Mouse (Mus musculus): ENCODE results near the gene Nxph2.
"Not testable (repeated sequence)": the region's sequence is repeated elsewhere in the genome, so short reads cannot be mapped to it uniquely, and the experiment has no call there.

Nxph2 gene

DNA sequence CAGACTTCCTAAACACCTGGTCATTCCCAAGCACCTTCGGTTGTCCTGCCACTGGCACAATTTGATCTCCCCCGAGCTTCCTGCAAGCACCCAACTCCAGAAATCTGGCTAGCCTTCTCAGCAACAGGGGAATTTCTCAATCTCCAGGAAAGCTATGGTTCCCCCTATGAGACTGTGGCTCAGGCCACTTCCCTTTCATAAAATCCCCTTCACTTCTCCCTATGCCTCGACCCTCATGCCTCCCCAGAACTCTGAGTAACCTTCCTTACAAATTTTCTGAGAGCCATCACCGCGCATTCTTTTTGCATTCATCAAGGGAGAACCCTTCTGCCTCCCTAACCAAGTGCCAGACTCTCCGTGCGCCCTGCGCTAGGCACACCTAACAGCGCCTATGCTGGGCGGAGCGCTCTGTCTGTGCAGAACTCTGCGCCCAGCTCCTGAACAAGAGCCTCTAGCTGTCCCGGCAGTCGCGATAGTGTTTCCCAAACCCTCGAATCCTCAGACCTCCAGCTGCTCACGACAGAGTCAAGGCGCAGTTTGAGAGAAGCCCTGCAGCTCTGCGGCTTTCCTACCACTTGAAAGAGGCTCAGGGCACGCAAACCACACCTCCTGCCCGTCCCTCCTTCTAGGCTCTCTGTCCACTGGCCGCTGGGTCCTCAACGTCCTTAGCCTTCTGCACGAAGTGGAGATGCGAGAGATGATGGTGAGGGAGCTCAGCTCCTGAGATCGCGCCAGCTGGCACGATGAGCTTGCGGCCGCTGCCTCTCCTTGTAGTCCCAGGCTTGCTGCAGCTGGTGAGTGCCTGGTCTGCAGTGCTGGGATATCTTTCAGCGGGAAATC is at the start of gene Nxph2:
Nxph2 (plus strand) TSS at position 501 of the 840 bp plus-strand sequence.
- DNase-seq = no peak

- not testable (repeated sequence) for DNase-seq
These were observed 30.1 kb upstream of the Nxph2 start for GRCm38 (mm10) chr2:23290991-23291390.

GRCm38 (mm10) chr2:23314869-23315268 is 6.2 kb upstream of the Nxph2 start:
- DNase-seq = no peak
